Mouse (Mus musculus): ENCODE results near the gene Rhbdf1.

DNA sequence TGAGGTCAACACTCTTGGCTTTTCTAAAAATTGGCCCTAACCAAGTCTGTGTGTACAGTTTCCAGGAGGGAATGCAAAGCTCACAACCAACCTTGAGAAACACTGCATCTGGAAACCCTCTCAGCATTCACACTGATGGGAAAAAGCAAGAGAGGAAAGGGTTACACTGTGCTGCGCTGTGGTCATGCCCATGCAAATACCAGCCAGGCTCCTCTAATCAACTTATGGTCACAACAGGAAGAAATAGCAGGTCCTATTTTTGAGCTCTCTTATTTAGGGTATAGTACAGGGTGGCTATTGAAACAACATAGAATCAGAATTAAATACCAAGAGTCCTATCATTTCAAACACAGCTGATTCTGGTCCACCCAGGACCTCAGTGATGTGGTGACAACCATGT, 22.5 kb upstream of the Rhbdf1 start:
- TF ChIP-seq CTCF (IDR thresholded peaks at IDR 0.05; ENCODE audit: borderline replicate concordance, extremely low read depth, insufficient read depth, insufficient read length) (no peak), POLR2A (IDR thresholded peaks at IDR 0.05; ENCODE audit: borderline replicate concordance, extremely low read depth, insufficient read depth, insufficient read length, poor library complexity, severe bottlenecking) (no peak)

Measured in brain, embryonic 14.5 days (tissue).